Mouse (Mus musculus): Measurements from ENCODE around the gene Kiss1r.

- TF ChIP-seq CTCF (IDR thresholded peaks at IDR 0.05), result no peak
- no peak for TF ChIP-seq EP300 (IDR thresholded peaks at IDR 0.05)
Observed at GRCm38 (mm10) chr10:79940749-79941148, 24.0 kb downstream of the Kiss1r start.
